Mouse (Mus musculus) bone marrow macrophage, adult 2 months (primary cell): ENCODE data around the gene Gm8994. TPM values are rescaled to one million over a fixed set of nuclear protein-coding genes. Genes with fewer than 3 reads are reported as not detected.
A peak's percentile ranks its signal among the peaks of the same experiment; 100 is the strongest.
"Not testable (repeated sequence)": the region's sequence is repeated elsewhere in the genome, so short reads cannot be mapped to it uniquely, and the experiment has no call there.

Source experiments
- H3K27ac ChIP-seq: 2 replicates; pipeline ENCODE4 v1.5.1; 2012; ENCODE audit warnings: low read depth, low read length; ENCODE audit not compliant: insufficient read depth
- H3K4me1 ChIP-seq: 2 replicates; pipeline ENCODE4 v1.6.1; 2012; ENCODE audit warnings: low read length; ENCODE audit not compliant: control insufficient read depth, insufficient read depth
- H3K4me3 ChIP-seq: 2 replicates; pipeline ENCODE4 v1.5.1; 2012; ENCODE audit warnings: mild to moderate bottlenecking, low read length, moderate library complexity; ENCODE audit not compliant: insufficient read depth
- CTCF ChIP-seq: IDR thresholded peaks from 2 replicates; pipeline ENCODE4 v1.5.1; 2012; ENCODE audit warnings: low read depth, mild to moderate bottlenecking, low read length, moderate library complexity
- POLR2A ChIP-seq: IDR thresholded peaks from 2 replicates; pipeline ENCODE4 v1.6.1; 2012; ENCODE audit warnings: mild to moderate bottlenecking, low read depth, low read length, borderline replicate concordance
- polyA plus RNA-seq: library from polyadenylated mRNA; stranded (reverse); fragments of >200 nt; gene quantifications from 2 replicates; pipeline ENCODE4 v1.2.4, GENCODE M21; 2012; ENCODE audit not compliant: missing spikeins, insufficient read depth, insufficient read length

Gm8994 gene
- 0.91 TPM in 1 of 2 replicates, not detected in the other for polyA plus RNA-seq

DNA sequence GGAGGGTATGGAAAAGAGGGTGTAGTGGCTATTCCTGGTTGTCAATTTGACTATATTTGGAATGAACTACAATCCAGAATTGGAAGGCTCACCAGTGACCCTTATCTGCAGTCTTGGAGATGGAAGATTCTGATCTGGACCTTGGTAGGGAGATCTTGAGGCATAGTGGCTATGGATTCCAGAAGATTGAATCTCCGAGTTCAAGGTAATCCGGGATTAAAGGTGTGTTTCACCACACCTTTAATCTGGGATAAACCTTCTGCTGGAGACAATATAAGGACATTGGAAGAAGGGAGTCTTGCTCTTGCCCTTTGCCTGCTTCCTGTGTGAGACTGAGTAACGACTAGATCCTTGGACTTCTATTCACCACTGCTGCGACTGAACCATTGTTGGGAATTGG is at the start of gene Gm8994:
Gene Gm8994 (plus strand): TSS at position 301 of the 400 bp plus-strand sequence.
- not testable (repeated sequence) for H3K4me3 ChIP-seq, H3K27ac ChIP-seq, H3K4me1 ChIP-seq

DNA sequence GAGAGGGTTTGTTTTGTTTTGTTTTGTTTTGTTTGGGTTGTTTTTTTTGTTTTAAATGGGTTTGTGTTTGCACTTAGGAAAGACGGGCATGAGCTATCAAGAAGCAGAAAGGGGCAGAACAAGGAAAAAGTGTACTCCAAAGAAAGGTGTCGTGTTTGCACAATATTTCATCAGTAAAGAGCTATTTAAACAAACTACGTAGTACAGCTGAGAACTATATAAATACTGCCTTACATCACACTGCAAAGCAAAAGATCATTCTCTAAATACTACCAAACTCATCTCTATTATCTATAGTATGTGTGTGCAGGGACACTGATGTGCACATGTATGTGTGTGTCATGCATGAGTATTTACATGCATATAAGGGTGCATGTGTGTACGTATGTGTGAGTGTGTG is 49.7 kb upstream of the Gm8994 start:
- Histone ChIP-seq H3K27ac (no peak overlapping the region), H3K4me3 (no peak overlapping the region), H3K4me1 (no peaks in the 10 kb centered on the region)
- TF ChIP-seq POLR2A (no peak), CTCF (no peak)

DNA sequence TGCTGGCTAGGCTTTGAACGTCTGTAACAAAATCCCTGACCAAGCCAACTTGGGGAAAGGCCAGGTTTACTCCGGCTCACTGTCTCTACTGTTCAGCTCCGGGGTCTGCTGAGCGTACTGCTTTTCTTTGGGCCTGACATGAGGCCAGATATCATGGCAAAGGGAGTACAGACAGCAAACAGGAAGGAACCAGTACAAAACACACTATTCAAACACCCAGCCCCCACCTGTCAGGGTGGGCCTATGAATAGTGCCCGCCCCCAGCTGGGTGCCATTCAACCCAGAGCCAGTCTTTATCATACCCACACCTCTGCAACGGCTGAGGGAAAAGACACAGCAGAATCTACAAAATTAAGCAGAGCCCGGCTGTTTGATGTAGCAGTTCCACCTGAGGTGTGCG is 42.8 kb upstream of the Gm8994 start:
- TF ChIP-seq POLR2A: no peak
- TF ChIP-seq CTCF: no peak
- H3K4me1 ChIP-seq: no peaks in the 10 kb centered on the region
- no peak overlapping the region for H3K4me3 ChIP-seq
- no peak overlapping the region for H3K27ac ChIP-seq

DNA sequence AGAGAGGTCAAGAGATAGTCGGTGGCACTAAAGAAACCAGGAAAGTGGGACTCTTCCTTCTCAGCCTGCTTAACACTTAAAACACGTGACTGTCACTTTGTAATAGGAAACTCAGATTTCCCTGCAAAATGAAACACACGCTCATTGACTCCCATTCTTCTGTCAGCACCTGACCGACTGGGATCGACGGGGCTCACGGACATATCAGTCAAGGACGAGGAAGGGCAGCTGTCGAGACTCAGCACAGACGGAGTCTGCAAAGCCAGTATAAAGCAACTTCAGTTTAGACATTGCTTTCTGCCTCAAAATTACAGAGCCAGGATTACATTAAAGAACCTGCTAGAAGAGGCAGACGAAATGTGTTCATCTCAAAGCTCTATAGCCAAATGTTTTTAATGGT is 41.2 kb upstream of the Gm8994 start:
- no peak overlapping the region for H3K4me3 ChIP-seq

DNA sequence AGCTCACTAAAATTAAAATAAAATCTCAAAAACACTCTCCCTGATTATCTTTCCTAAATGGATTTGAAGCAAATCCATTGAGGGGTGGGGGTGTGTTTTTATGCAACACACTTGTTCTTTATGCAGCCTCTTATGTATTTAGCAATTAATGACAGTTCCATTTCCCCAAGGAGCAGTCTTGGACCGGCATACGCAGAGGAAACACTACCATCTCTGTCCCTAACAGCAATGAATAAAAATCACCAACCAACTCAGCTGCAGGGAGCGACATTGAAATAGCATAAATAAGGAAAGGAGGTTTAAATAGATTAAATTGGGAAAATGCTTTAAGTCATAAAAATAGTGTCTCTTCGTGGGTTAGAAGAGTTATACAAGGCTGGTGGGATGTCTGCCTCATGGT is 40.8 kb upstream of the Gm8994 start:
- no peak for TF ChIP-seq POLR2A
- no peak for TF ChIP-seq CTCF
- Histone ChIP-seq H3K4me3 (no peak overlapping the region), H3K4me1 (no peaks in the 10 kb centered on the region), H3K27ac (no peak overlapping the region)

More for the DNA sequence above, 41.2 kb upstream of the Gm8994 start:
- Histone ChIP-seq H3K4me1 (no peaks in the 10 kb centered on the region), H3K27ac (no peak overlapping the region)
- TF ChIP-seq CTCF (no peak), POLR2A (no peak)

DNA sequence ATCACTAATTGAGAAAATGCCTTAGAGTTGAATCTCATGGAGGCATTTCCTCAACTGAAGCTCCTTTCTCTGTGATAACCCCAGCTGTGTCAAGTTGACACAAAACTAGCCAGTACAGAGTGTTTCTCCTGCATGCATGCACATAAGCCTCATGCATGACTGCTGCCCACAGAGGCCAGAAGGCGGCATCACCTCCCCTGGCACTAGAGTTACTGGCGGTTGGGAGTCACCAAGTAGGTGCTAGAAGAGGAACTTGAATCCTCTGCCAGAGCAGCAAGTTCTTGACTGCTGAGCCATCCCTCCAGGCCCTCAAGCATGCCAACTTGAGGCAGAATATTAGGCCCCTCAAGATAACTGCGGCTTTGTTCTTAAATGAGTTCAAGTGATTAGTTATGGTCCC is 35.9 kb upstream of the Gm8994 start:
- no peak overlapping the region for H3K27ac ChIP-seq
- TF ChIP-seq POLR2A (no peak), CTCF (no peak)
- H3K4me3 ChIP-seq: no peak overlapping the region
- H3K4me1 ChIP-seq: no peaks in the 10 kb centered on the region

DNA sequence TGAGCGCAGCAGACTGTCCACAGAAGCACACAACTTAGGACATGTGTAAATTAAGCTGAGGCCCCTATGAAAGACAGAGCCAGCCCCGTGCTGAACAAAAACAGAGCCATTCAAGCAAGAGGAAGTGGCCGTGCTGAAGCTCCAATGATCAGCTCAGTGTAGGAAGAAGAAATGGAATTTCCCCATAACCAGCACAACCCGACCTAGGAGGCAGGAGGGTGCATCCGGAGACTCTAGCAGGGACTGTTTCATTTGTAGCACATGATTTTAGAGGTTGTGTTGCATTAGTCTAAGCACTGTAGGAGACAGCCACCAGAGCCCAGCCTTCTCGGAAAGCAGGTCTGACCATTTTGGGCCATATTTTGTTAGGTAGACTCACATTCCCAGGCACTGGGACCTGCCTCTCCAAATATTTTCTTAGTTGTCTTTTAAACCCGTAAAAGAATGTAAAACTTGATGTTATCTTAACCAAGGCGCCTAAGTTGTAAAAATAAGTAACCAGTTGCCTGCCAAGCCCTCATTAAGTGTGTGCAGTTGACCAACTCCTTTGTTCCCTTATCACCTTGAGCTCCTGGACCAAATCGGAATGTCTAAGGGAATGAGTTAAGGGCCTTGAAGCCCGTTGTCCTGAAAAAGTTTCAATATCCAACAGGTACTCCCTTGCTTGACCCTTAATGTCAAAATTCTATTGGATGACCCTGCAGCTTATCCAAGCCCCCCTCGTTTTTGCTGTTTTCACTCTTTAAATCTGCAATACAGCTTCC is 35.2 kb upstream of the Gm8994 start:
- H3K4me3 ChIP-seq: no peak overlapping the region
- no peak overlapping the region for H3K27ac ChIP-seq
- H3K4me1 ChIP-seq: no peaks in the 10 kb centered on the region
- TF ChIP-seq POLR2A (no peak), CTCF (no peak)

DNA sequence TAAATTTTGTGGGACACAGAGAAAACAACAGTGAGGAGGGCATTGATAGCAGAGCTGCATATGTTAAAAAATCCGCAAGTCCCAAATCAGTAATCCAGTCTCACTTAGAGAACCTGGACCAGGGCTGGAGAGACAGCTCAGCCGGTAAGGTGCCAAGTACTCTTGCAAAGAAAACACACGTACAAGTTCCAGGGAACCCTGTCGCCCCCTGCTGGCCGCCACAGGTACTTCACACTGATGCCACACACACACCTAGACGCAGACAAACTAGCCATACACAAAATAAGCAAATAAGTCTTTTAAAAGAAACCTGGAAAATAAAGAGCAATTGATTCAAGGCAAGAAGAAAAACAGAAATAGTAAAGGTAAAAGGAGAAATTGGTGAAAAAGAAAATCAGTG is 33.6 kb upstream of the Gm8994 start:
- no peak overlapping the region for H3K4me3 ChIP-seq
- no peaks in the 10 kb centered on the region for H3K4me1 ChIP-seq
- H3K27ac ChIP-seq: no peak overlapping the region
- TF ChIP-seq CTCF: 0 out of 2 replicates have a peak, but pooled peaks have one; percentile 21
- no peak for TF ChIP-seq POLR2A

DNA sequence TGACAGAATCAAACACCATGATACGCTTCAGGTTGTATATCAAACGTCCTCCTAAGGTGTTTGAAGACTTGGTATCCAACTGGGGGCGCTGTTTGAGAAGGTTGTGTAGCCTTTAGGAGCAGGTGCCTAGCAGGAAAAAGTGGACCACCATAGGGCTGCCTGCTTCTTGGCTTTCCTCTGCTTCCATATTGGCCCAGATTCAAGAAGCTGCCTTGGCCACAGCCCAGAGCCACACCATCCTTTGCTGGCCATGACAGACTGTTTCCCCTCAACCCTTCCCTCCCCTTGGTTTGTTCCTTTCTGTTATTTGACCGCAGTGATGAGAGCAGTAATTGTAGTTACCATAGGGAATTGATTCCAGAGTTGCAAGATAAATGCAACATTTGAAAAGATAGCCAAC is 31.5 kb upstream of the Gm8994 start:
- no peak overlapping the region for H3K27ac ChIP-seq
- TF ChIP-seq POLR2A: no peak
- no peak for TF ChIP-seq CTCF

DNA sequence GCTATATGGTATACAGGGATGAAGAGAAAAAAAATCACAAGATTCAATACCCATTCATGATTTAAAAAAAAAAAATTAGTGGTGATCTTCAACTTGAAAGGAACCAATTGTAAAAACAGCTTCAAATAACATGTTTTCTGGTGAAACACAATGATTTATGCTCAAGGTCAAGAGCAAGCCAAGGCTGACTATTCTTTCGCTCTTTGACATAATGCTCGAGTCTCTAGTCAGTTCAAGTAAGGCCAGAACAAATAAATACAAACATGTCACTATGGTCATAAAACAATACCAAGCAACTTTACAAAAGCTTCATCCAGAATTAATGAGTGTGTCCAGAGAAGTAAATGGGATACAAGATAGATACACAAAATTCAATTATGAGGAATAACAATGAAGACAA is 31.1 kb upstream of the Gm8994 start:
- Histone ChIP-seq H3K4me3 (no peak overlapping the region), H3K27ac (no peak overlapping the region), H3K4me1 (no peaks in the 10 kb centered on the region)
- TF ChIP-seq POLR2A (no peak), CTCF (no peak)

More for the DNA sequence above, 31.5 kb upstream of the Gm8994 start:
- H3K4me3 ChIP-seq: no peak overlapping the region
- H3K4me1 ChIP-seq: no peaks in the 10 kb centered on the region

DNA sequence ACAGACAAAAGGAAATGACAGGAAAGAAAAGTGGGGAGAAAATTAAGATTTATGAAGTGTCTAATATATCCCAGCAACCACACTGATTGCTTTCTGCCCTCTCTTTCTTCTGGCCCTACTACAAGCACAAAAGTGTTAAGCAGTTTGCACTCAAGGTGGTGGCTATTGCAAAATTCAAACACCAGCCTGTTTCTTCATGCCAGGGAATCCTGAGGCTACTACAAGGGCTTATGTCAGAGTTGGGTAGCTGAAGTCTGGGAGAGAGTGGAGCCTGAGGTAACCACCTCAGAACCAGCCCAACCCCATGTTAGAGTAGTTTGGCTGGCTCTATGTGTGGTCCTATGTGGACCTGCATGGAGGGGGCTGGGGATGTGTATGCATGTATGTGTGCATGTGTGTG is 23.8 kb upstream of the Gm8994 start:
- H3K4me1 ChIP-seq: no peaks in the 10 kb centered on the region
- no peak overlapping the region for H3K27ac ChIP-seq
- TF ChIP-seq POLR2A: no peak
- no peak for TF ChIP-seq CTCF
- no peak overlapping the region for H3K4me3 ChIP-seq
